Mouse (Mus musculus) bone marrow, adult 2 months (tissue): ENCODE results near the gene Bcl9l.

Source experiments
- CTCF ChIP-seq: fragments of 200-500 bp; IDR thresholded peaks from 2 replicates; pipeline ENCODE4 v1.5.1; 2011; ENCODE audit warnings: low read length, control low read depth; ENCODE audit not compliant: control insufficient read depth, insufficient read depth
- POLR2A ChIP-seq: fragments of 200-500 bp; IDR thresholded peaks from 2 replicates; pipeline ENCODE4 v1.6.1; 2011; ENCODE audit warnings: low read depth, mild to moderate bottlenecking, control low read depth, low read length, borderline replicate concordance; ENCODE audit not compliant: control insufficient read depth

DNA sequence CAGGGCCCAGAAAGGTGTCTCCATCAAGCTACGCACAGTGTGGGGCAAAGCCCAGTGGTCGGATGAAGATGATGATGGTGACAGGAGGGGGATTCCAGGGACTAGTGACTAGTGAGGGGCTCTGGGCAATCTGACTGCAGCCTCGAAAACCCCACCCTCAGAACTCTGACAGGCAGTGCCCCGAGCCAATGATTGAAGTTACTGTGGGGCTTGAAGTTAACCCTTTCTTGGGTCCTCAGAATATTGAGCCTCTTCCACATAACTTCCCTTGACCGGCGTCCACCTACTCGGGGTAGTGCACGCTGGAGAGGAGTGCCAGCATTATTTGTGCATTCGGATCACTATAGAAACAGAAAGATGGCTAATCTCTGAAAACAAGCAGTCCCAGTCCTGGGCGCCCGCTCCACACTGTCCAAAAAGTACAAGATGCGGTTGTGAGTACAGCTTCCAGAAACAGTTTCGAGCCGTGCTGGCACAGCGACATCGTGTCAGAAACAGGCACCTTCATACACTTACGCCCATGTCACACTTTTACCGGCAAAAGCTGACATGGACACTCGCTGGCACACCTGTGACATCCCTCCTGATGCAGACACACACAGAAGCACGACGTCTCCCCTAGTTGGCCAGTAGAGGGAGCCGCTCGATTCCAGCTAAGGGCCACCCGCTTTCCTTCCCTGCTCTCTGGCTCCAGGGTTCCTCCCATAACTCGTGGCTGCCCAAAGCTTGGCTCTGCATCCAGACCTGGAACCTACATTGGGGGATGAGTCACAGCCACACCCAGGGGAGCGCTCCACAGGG is 2.8 kb upstream of the Bcl9l start:
- TF ChIP-seq CTCF (peak; percentile 90), POLR2A (no peak)
